Mouse (Mus musculus) lung, adult 2 months (tissue): ENCODE data around the gene Tnpo1.

Experiments used
- CTCF ChIP-seq: fragments of 200-500 bp; IDR thresholded peaks from 2 replicates; pipeline ENCODE4 v1.5.1; 2011; ENCODE audit warnings: mild to moderate bottlenecking, low read length, control low read depth; ENCODE audit not compliant: insufficient read depth
- POLR2A ChIP-seq: fragments of 200-500 bp; IDR thresholded peaks from 2 replicates; pipeline ENCODE4 v1.6.1; 2011; ENCODE audit warnings: low read depth, mild to moderate bottlenecking, control low read depth, low read length, borderline replicate concordance; ENCODE audit errors: extremely low read depth

DNA sequence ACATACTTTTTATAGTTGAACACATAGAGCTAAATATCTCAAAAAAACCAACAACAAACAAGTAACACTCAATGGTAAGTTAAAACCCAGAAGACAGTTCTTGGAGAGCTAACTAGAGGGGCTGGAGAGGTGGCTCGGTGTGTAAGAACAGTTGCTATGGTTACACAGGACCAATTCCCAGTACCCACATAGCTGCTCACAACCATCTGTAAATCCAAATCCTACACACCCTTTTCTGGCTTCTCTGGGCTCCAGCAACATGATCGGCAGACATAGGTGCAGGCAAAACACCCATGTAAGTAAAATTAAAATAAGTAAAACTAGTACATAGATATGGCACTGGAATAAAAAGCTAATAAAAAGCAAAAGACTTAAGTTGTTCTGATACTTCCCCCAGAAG, 31.3 kb downstream of the Tnpo1 start:
- TF ChIP-seq POLR2A (no peak), CTCF (no peak)
